Mouse (Mus musculus): ENCODE results near the gene Kifc1.

- TF ChIP-seq NRF1 (IDR thresholded peaks at IDR 0.05; ENCODE audit: low read depth, low read length) (no peak), KAT2A (IDR thresholded peaks at IDR 0.05; ENCODE audit: insufficient replicate concordance, low read length) (no peak), USF2 (conservative IDR thresholded peaks at IDR 0.05; ENCODE audit: low read depth, low read length) (no peak), ZKSCAN1 (IDR thresholded peaks at IDR 0.05; ENCODE audit: borderline replicate concordance, low read depth, low read length) (no peak), ZNF384 (IDR thresholded peaks at IDR 0.05; ENCODE audit: low read depth, low read length) (no peak), CHD2 (IDR thresholded peaks at IDR 0.05; ENCODE audit: low read length) (no peak), ZC3H11A (IDR thresholded peaks at IDR 0.05; ENCODE audit: low read depth, low read length) (no peak), POLR2A (IDR thresholded peaks at IDR 0.05; ENCODE audit: low read depth, low read length) (no peak), CTCF (conservative IDR thresholded peaks at IDR 0.05 in 1 of 2, IDR thresholded peaks at IDR 0.05 in 1 of 2; ENCODE audit: low read depth in 2 of 2, low read length in 2 of 2) (no peak), MAFK (IDR thresholded peaks at IDR 0.05; ENCODE audit: insufficient replicate concordance, low read length) (no peak), TBP (conservative IDR thresholded peaks at IDR 0.05; ENCODE audit: low read depth, low read length) (no peak), ETS1 (conservative IDR thresholded peaks at IDR 0.05; ENCODE audit: low read depth, low read length) (no peak), TCF12 (IDR thresholded peaks at IDR 0.05; ENCODE audit: low read depth, low read length) (no peak)
These were observed 60.9 kb downstream of the Kifc1 start for GRCm38 (mm10) chr17:33829561-33829960.
